ENCODE assay signal across 8 mouse cellular contexts in genomic region chr19:60945801-60946311, GRCm38 (mm10). TPM values are rescaled to one million over a fixed set of nuclear protein-coding genes. Genes with fewer than 3 reads are reported as not detected.
A peak's percentile ranks its signal among the peaks of the same experiment; 100 is the strongest.
DNase-seq lines count a peak whose midpoint lies in the region; ATAC-seq and TF ChIP-seq lines count a peak whose summit lies in the region.

No protein-coding gene starts in this region.

- H3K9ac ChIP-seq in CH12.LX (ENCODE audit: insufficient read depth, low read depth), result peak overlapping the region; percentile 63; the same call in 1 of the 2 replicates
- H3K9ac ChIP-seq in liver, embryonic 15.5 days, result no peak overlapping the region
- no peak overlapping the region for H3K9ac ChIP-seq in forebrain, embryonic 11.5 days (ENCODE audit: low read length)

- peak overlapping the region; percentile 7; the same call in 1 of the 2 replicates for H3K27ac ChIP-seq in CH12.LX (ENCODE audit: insufficient read depth, low read depth)
- peak overlapping the region; percentile 33; the same call in 1 of the 2 replicates for H3K27ac ChIP-seq in liver, embryonic 15.5 days (replicated peaks)
- no peak overlapping the region for H3K27ac ChIP-seq in forebrain, embryonic 11.5 days (ENCODE audit: low read depth, low read length)

- peaks cover 27 to 65% of the 10 kb centered on the region in 2 experiments for H3K4me1 ChIP-seq in CH12.LX (ENCODE audit: control insufficient read depth in 1 of 2, insufficient read depth in 2 of 2)
- H3K4me1 ChIP-seq in liver, embryonic 15.5 days (replicated peaks), result 0 out of 2 replicates have a peak, but pooled peaks cover 12% of the 10 kb centered on the region
- no peaks in the 10 kb centered on the region for H3K4me1 ChIP-seq in forebrain, embryonic 11.5 days (replicated peaks; ENCODE audit: control insufficient read depth, insufficient read depth, low read length)

- H3K4me3 ChIP-seq in CH12.LX (replicated peaks in 1 of 3; ENCODE audit: low read depth in 2 of 3, low read length in 2 of 3, poor library complexity in 1 of 3), result no peak overlapping the region
- no peak overlapping the region for H3K4me3 ChIP-seq in liver, embryonic 15.5 days (replicated peaks)
- no peak overlapping the region for H3K4me3 ChIP-seq in forebrain, embryonic 11.5 days (ENCODE audit: low read depth, low read length)

- H3K9me3 ChIP-seq in CH12.LX (replicated peaks; ENCODE audit: low read length), result no peaks in the 10 kb centered on the region
- no peaks in the 10 kb centered on the region for H3K9me3 ChIP-seq in liver, embryonic 15.5 days (replicated peaks)
- H3K9me3 ChIP-seq in forebrain, embryonic 11.5 days (ENCODE audit: control insufficient read depth, low read length), result no peaks in the 10 kb centered on the region

- no peaks in the 10 kb centered on the region for H3K36me3 ChIP-seq in CH12.LX (replicated peaks in 1 of 2; ENCODE audit: control insufficient read depth in 1 of 2, insufficient read depth in 1 of 2, low read length in 1 of 2)
- H3K36me3 ChIP-seq in liver, embryonic 15.5 days (replicated peaks), result no peaks in the 10 kb centered on the region
- H3K36me3 ChIP-seq in forebrain, embryonic 11.5 days (ENCODE audit: control insufficient read depth, insufficient read depth, low read length), result no peaks in the 10 kb centered on the region

- no peak for TF ChIP-seq POLR2A in CH12.LX (IDR thresholded peaks at IDR 0.05; ENCODE audit: low read depth, low read length)

- ATAC-seq in liver, embryonic 15.5 days (ENCODE audit: insufficient read depth), result peak; percentile 65
- no peak for ATAC-seq in forebrain, embryonic 11.5 days (replicated peaks; ENCODE audit: low FRiP score)

- peak overlapping the region; percentile 18; the same call in 1 of the 2 replicates for H3K4me2 ChIP-seq in CH12.LX (ENCODE audit: insufficient read depth, low read depth, poor library complexity, severe bottlenecking)
- H3K4me2 ChIP-seq in liver, embryonic 15.5 days, result no peak overlapping the region
- no peak overlapping the region for H3K4me2 ChIP-seq in forebrain, embryonic 11.5 days (ENCODE audit: low read depth, low read length, severe bottlenecking)

- in situ Hi-C loops in CH12.LX (cut with MboI; ENCODE audit: low pct_ligation_motif_present, low pct_unique_long_range_greater_than_20kb, low sequenced_read_pairs), result loop anchor here (10.0 kb wide), 1 partner anchor 51 kb away; no protein-coding TSS in a partner anchor

- 0 out of 2 replicates have a peak, but pooled peaks cover 3% of the 10 kb centered on the region for H3K79me2 ChIP-seq in CH12.LX (replicated peaks; ENCODE audit: control insufficient read depth, extremely low read depth, insufficient read depth, poor library complexity, severe bottlenecking)

- no peak for TF ChIP-seq RAD21 in CH12.LX (IDR thresholded peaks at IDR 0.05; ENCODE audit: low read depth, low read length)

- peak; percentile 62 for DNase-seq in CH12.LX (ENCODE audit: extremely low read depth)
- peak; percentile 97 for DNase-seq in adipocyte (ENCODE audit: low spot score)
- peak; percentile 50 for DNase-seq in embryo, embryonic 10.5 days (ENCODE audit: low spot score)
- DNase-seq in heart, postnatal 4 days, result peak; percentile 54
- peak; percentile 29 for DNase-seq in ovary, postnatal 36 days (ENCODE audit: low spot score)
- no peak for DNase-seq in frontal cortex, postnatal 10 days (ENCODE audit: low spot score in 2 of 2)
- no peak for DNase-seq in forebrain, embryonic 11.5 days (ENCODE audit: low spot score)

- TF ChIP-seq EP300 in CH12.LX (IDR thresholded peaks at IDR 0.05; ENCODE audit: low read length), result 0 out of 2 replicates have a peak, but pooled peaks have one; percentile 39

- H3K27me3 ChIP-seq in CH12.LX (replicated peaks), result no peaks in the 10 kb centered on the region
- no peaks in the 10 kb centered on the region for H3K27me3 ChIP-seq in liver, embryonic 15.5 days
- no peaks in the 10 kb centered on the region for H3K27me3 ChIP-seq in forebrain, embryonic 11.5 days (ENCODE audit: control insufficient read depth, insufficient read depth, low read length)

- no peak for TF ChIP-seq CTCF in CH12.LX (conservative IDR thresholded peaks at IDR 0.05 in 1 of 2, IDR thresholded peaks at IDR 0.05 in 1 of 2; ENCODE audit: low read depth in 2 of 2, low read length in 2 of 2)

- dilution Hi-C loops in CH12.LX (cut with MboI; ENCODE audit: extremely low pct_ligation_motif_present, extremely low pct_unique_long_range_greater_than_20kb, low sequenced_read_pairs), result no loop called here

- 41% methylated on average over 3 of the region's 3 CpGs for WGBS in liver, embryonic 15.5 days (ENCODE audit: insufficient replicate concordance)
- WGBS in forebrain, embryonic 11.5 days, result 67% methylated on average over 3 of the region's 3 CpGs

TF ChIP-seq in CH12.LX, 34 proteins besides CTCF, POLR2A, EP300 and RAD21:
- TF ChIP-seq POLR2AphosphoS2 (IDR thresholded peaks at IDR 0.05; ENCODE audit: low read depth, low read length) (no peak), KAT2A (IDR thresholded peaks at IDR 0.05; ENCODE audit: insufficient replicate concordance, low read length) (no peak), UBTF (IDR thresholded peaks at IDR 0.05; ENCODE audit: low read depth, low read length) (no peak), GABPA (IDR thresholded peaks at IDR 0.05; ENCODE audit: insufficient replicate concordance, low read depth, low read length) (no peak), HCFC1 (IDR thresholded peaks at IDR 0.05; ENCODE audit: low read depth, low read length) (no peak), CHD2 (IDR thresholded peaks at IDR 0.05; ENCODE audit: low read length) (no peak), JUN (IDR thresholded peaks at IDR 0.05; ENCODE audit: insufficient read depth, low read depth, low read length) (no peak), E2F4 (IDR thresholded peaks at IDR 0.05; ENCODE audit: insufficient replicate concordance, low read depth, low read length) (no peak), IRF4 (IDR thresholded peaks at IDR 0.05; ENCODE audit: low read depth, low read length) (no peak), USF2 (conservative IDR thresholded peaks at IDR 0.05; ENCODE audit: low read depth, low read length) (no peak), ELF1 (IDR thresholded peaks at IDR 0.05; ENCODE audit: low read depth, low read length) (peak; percentile 29; the same call in 1 of the 2 replicates), MYC (IDR thresholded peaks at IDR 0.05; ENCODE audit: low read depth, low read length) (no peak), MAX (IDR thresholded peaks at IDR 0.05; ENCODE audit: low read length) (0 out of 2 replicates have a peak, but pooled peaks have one; percentile 17), ETS1 (conservative IDR thresholded peaks at IDR 0.05; ENCODE audit: low read depth, low read length) (peak; percentile 28; the same call in 1 of the 2 replicates)

RNA-seq across cellular contexts. Expression of gene Grk5, which starts 56.3 kb away (rescaled TPM):
- total RNA-seq in CH12.LX (2012; rRNA removed) (5.7 and 7.7 TPM in 2 replicates), CH12.LX (2014; rRNA removed) (7.4 and 7.6 TPM in 2 replicates)
- polyA plus RNA-seq in CH12.LX (2012; ENCODE audit: insufficient read length, low read depth), result 11.5 and 12.7 TPM in 2 replicates
- total RNA-seq in heart, postnatal 4 days (2021), result 10 to 100 TPM; 24.8 to 25.8 TPM
- 0.41 and 0.47 TPM in 2 replicates for polyA plus RNA-seq in liver, embryonic 15.5 days (2015; fragmentation: Nextera tagmentation; extraction: Ambion mirVana)
- polyA plus RNA-seq in forebrain, embryonic 11.5 days (2014; fragmentation: Nextera tagmentation; extraction: Ambion mirVana), result 2.6 and 2.8 TPM in 2 replicates

Comparison
In these comparisons a context has a peak if more than half of its experiments do, and no peak if none do; other contexts are left out.
1. DNase-seq: peak in CH12.LX (single experiment), adipocyte (single experiment), embryo, embryonic 10.5 days (single experiment), heart, postnatal 4 days (single experiment) and ovary, postnatal 36 days (single experiment); none in frontal cortex, postnatal 10 days (0 of 2) and forebrain, embryonic 11.5 days (single experiment).